Mouse (Mus musculus) midbrain, embryonic 16.5 days (tissue): ENCODE data around the gene Etfbkmt. TPM values are rescaled to one million over a fixed set of nuclear protein-coding genes. Genes with fewer than 3 reads are reported as not detected.

Source experiments
- ATAC-seq: fragments of 200-750 bp; cut with Nextera tagmentation; 2 replicates; pipeline ENCODE4 v1.8.0; 2017; ENCODE audit warnings: moderate TSS enrichment
- H3K27ac ChIP-seq: fragments of 300-500 bp; sonication (generic); 2 replicates; pipeline ENCODE4 v1.5.1; 2014; ENCODE audit warnings: mild to moderate bottlenecking, low read length, mixed read lengths
- H3K27me3 ChIP-seq: fragments of 300-500 bp; sonication (generic); 2 replicates; pipeline ENCODE4 v1.6.1; 2014; ENCODE audit warnings: low read depth, low read length, mixed read lengths; ENCODE audit not compliant: control insufficient read depth, insufficient read depth
- H3K36me3 ChIP-seq: fragments of 300-500 bp; sonication (generic); 2 replicates; pipeline ENCODE4 v1.6.1; 2014; ENCODE audit warnings: mild to moderate bottlenecking, low read length, moderate library complexity, mixed read lengths; ENCODE audit not compliant: control insufficient read depth, insufficient read depth
- H3K4me1 ChIP-seq: fragments of 300-500 bp; sonication (generic); 2 replicates; pipeline ENCODE4 v1.6.1; 2014; ENCODE audit warnings: mild to moderate bottlenecking, low read length, mixed read lengths; ENCODE audit not compliant: control insufficient read depth, insufficient read depth
- H3K4me2 ChIP-seq: fragments of 300-500 bp; sonication (generic); 2 replicates; pipeline ENCODE4 v1.6.1; 2014; ENCODE audit warnings: mild to moderate bottlenecking, low read length, mixed read lengths
- H3K4me3 ChIP-seq: fragments of 300-500 bp; sonication (generic); 2 replicates; pipeline ENCODE4 v1.5.1; 2014; ENCODE audit warnings: low read depth, mild to moderate bottlenecking, low read length, moderate library complexity, mixed read lengths
- H3K9ac ChIP-seq: fragments of 300-500 bp; sonication (generic); 2 replicates; pipeline ENCODE4 v1.6.1; 2014; ENCODE audit warnings: low read depth, low read length, mixed read lengths
- H3K9me3 ChIP-seq: fragments of 300-500 bp; sonication (generic); replicated peaks from 2 replicates; pipeline ENCODE4 v1.6.1; 2014; ENCODE audit warnings: mild to moderate bottlenecking, low read length, mixed read lengths; ENCODE audit not compliant: control insufficient read depth, poor library complexity, severe bottlenecking
- WGBS: fragments of 180-500 bp; shearing (Covaris S2); extraction: QIAGEN DNeasy Blood & Tissue Kit; methylation state at CpG from one replicate; pipeline ENCODE4 v1.1.7; 2014; 5-methylcytosine and 5-hydroxymethylcytosine counted together
- polyA plus RNA-seq: library from polyadenylated mRNA; unstranded; fragments of >200 nt; fragmentation: Nextera tagmentation; extraction: Ambion mirVana; gene quantifications from 2 replicates; pipeline ENCODE4 v1.2.1, GENCODE M21; 2015

Etfbkmt gene
- polyA plus RNA-seq, 1 experiment from 2014 or later: 7.9 TPM

GRCm38 (mm10) chr6:149101076-149101942, 38.3 kb upstream of the Etfbkmt start, which contains the start of gene Dennd5b:
TSS of gene Dennd5b (minus strand) at chr6:149101680.
- Histone ChIP-seq H3K27ac (peak within 1 kb of the TSS; percentile 97), H3K36me3 (no peaks in the 10 kb centered on the region), H3K4me1 (peaks cover 10% of the 10 kb centered on the region), H3K9me3 (no peaks in the 10 kb centered on the region), H3K4me2 (peak within 1 kb of the TSS; percentile 62), H3K27me3 (no peaks in the 10 kb centered on the region), H3K9ac (peak within 1 kb of the TSS; percentile 96), H3K4me3 (peak within 1 kb of the TSS; percentile 94)
- WGBS: under 1% methylated on average over 116 of the region's 124 CpGs
- peak; percentile 96 for ATAC-seq

GRCm38 (mm10) chr6:149101943-149102243, 37.8 kb upstream of the Etfbkmt start:
- peak overlapping the region; percentile 94 for H3K4me3 ChIP-seq
- H3K4me2 ChIP-seq: peak overlapping the region; percentile 62
- no peak; the same call in 1 of the 2 replicates for ATAC-seq
- WGBS: 9% methylated on average over 7 of the region's 7 CpGs
- peaks cover 10% of the 10 kb centered on the region for H3K4me1 ChIP-seq
- H3K36me3 ChIP-seq: no peaks in the 10 kb centered on the region
- no peaks in the 10 kb centered on the region for H3K27me3 ChIP-seq
- peak overlapping the region; percentile 97 for H3K27ac ChIP-seq
- H3K9ac ChIP-seq: peak overlapping the region; percentile 96
- no peaks in the 10 kb centered on the region for H3K9me3 ChIP-seq

- H3K4me2 ChIP-seq: no peak overlapping the region
- H3K9ac ChIP-seq: no peak overlapping the region
- ATAC-seq: no peak
- WGBS: 91% methylated on average over 1 of the region's 1 CpGs
- no peaks in the 10 kb centered on the region for H3K36me3 ChIP-seq
- peaks cover 10% of the 10 kb centered on the region for H3K4me1 ChIP-seq
- H3K9me3 ChIP-seq: no peaks in the 10 kb centered on the region
- H3K27me3 ChIP-seq: no peaks in the 10 kb centered on the region
- no peak overlapping the region for H3K4me3 ChIP-seq
- H3K27ac ChIP-seq: no peak overlapping the region
Measured at GRCm38 (mm10) chr6:149103451-149103850, 36.2 kb upstream of the Etfbkmt start.

GRCm38 (mm10) chr6:149107615-149108014, 32.0 kb upstream of the Etfbkmt start:
- Histone ChIP-seq H3K9ac (no peak overlapping the region), H3K27ac (no peak overlapping the region), H3K27me3 (no peaks in the 10 kb centered on the region), H3K4me3 (no peak overlapping the region), H3K4me2 (no peak overlapping the region), H3K4me1 (no peaks in the 10 kb centered on the region), H3K9me3 (no peaks in the 10 kb centered on the region), H3K36me3 (no peaks in the 10 kb centered on the region)
- no peak for ATAC-seq
- WGBS: 77% methylated on average over 3 of the region's 3 CpGs

GRCm38 (mm10) chr6:149108909-149109308, 30.7 kb upstream of the Etfbkmt start:
- 81% methylated on average over 2 of the region's 2 CpGs for WGBS
- H3K27ac ChIP-seq: no peak overlapping the region
- H3K4me1 ChIP-seq: no peaks in the 10 kb centered on the region
- no peak for ATAC-seq
- H3K4me3 ChIP-seq: no peak overlapping the region
- no peak overlapping the region for H3K9ac ChIP-seq
- no peaks in the 10 kb centered on the region for H3K27me3 ChIP-seq
- H3K4me2 ChIP-seq: no peak overlapping the region
- H3K36me3 ChIP-seq: no peaks in the 10 kb centered on the region
- no peaks in the 10 kb centered on the region for H3K9me3 ChIP-seq

GRCm38 (mm10) chr6:149116992-149117391, 22.7 kb upstream of the Etfbkmt start:
- Histone ChIP-seq H3K9ac (no peak overlapping the region), H3K27ac (no peak overlapping the region), H3K4me1 (no peaks in the 10 kb centered on the region; the same call in 1 of the 2 replicates), H3K9me3 (no peaks in the 10 kb centered on the region), H3K27me3 (no peaks in the 10 kb centered on the region), H3K4me2 (no peak overlapping the region), H3K36me3 (no peaks in the 10 kb centered on the region), H3K4me3 (no peak overlapping the region)
- ATAC-seq: no peak

GRCm38 (mm10) chr6:149118935-149119334, 20.7 kb upstream of the Etfbkmt start:
- Histone ChIP-seq H3K36me3 (no peaks in the 10 kb centered on the region), H3K9ac (no peak overlapping the region), H3K27me3 (no peaks in the 10 kb centered on the region), H3K27ac (no peak overlapping the region), H3K4me1 (no peaks in the 10 kb centered on the region; the same call in 1 of the 2 replicates), H3K4me3 (no peak overlapping the region), H3K4me2 (no peak overlapping the region), H3K9me3 (no peaks in the 10 kb centered on the region)
- WGBS: 73% methylated on average over 2 of the region's 2 CpGs
- no peak for ATAC-seq

- 41% methylated on average over 2 of the region's 2 CpGs for WGBS
- Histone ChIP-seq H3K27ac (no peak overlapping the region), H3K4me1 (no peaks in the 10 kb centered on the region; the same call in 1 of the 2 replicates), H3K4me3 (no peak overlapping the region), H3K36me3 (no peaks in the 10 kb centered on the region), H3K27me3 (no peaks in the 10 kb centered on the region), H3K4me2 (no peak overlapping the region), H3K9ac (0 out of 2 replicates have a peak overlapping the region, but pooled peaks have one; percentile 10), H3K9me3 (no peaks in the 10 kb centered on the region)
- ATAC-seq: peak; percentile 84
Measured at GRCm38 (mm10) chr6:149119853-149120252, 19.8 kb upstream of the Etfbkmt start.

GRCm38 (mm10) chr6:149123042-149123441, 16.6 kb upstream of the Etfbkmt start:
- no peak overlapping the region for H3K9ac ChIP-seq
- H3K4me2 ChIP-seq: no peak overlapping the region
- no peak for ATAC-seq
- no peaks in the 10 kb centered on the region for H3K27me3 ChIP-seq
- H3K4me1 ChIP-seq: no peaks in the 10 kb centered on the region; the same call in 1 of the 2 replicates
- H3K9me3 ChIP-seq: no peaks in the 10 kb centered on the region
- no peak overlapping the region for H3K27ac ChIP-seq
- no peak overlapping the region for H3K4me3 ChIP-seq
- WGBS: 96% methylated on average over 3 of the region's 3 CpGs
- no peaks in the 10 kb centered on the region for H3K36me3 ChIP-seq
